Mouse (Mus musculus) intestine, embryonic 15.5 days (tissue): ENCODE measurements around the gene Tomm40. TPM values are rescaled to one million over a fixed set of nuclear protein-coding genes. Genes with fewer than 3 reads are reported as not detected.
A peak's percentile ranks its signal among the peaks of the same experiment; 100 is the strongest.
"Not testable (repeated sequence)": the region's sequence is repeated elsewhere in the genome, so short reads cannot be mapped to it uniquely, and the experiment has no call there.

Experiments
- ATAC-seq: fragments of 200-750 bp; cut with Nextera tagmentation; 2 replicates; pipeline ENCODE4 v1.8.0; 2017; ENCODE audit warnings: moderate TSS enrichment, moderate library complexity
- H3K27ac ChIP-seq: fragments of 300-500 bp; sonication (generic); 2 replicates; pipeline ENCODE4 v1.5.1; 2015; ENCODE audit warnings: mild to moderate bottlenecking, inconsistent platforms
- H3K27me3 ChIP-seq: fragments of 300-500 bp; sonication (generic); replicated peaks from 2 replicates; pipeline ENCODE4 v1.6.1; 2015; ENCODE audit warnings: inconsistent platforms
- H3K36me3 ChIP-seq: fragments of 300-500 bp; sonication (generic); 2 replicates; pipeline ENCODE4 v1.6.1; 2015; ENCODE audit warnings: inconsistent platforms
- H3K4me1 ChIP-seq: fragments of 300-500 bp; sonication (generic); replicated peaks from 2 replicates; pipeline ENCODE4 v1.6.1; 2015; ENCODE audit warnings: inconsistent platforms
- H3K4me2 ChIP-seq: fragments of 300-500 bp; sonication (generic); replicated peaks from 2 replicates; pipeline ENCODE4 v1.6.1; 2015; ENCODE audit warnings: mild to moderate bottlenecking, inconsistent platforms
- H3K4me3 ChIP-seq: fragments of 300-500 bp; sonication (generic); replicated peaks from 2 replicates; pipeline ENCODE4 v1.5.1; 2015; ENCODE audit warnings: inconsistent platforms
- H3K9ac ChIP-seq: fragments of 300-500 bp; sonication (generic); 2 replicates; pipeline ENCODE4 v1.6.1; 2015; ENCODE audit warnings: inconsistent platforms
- H3K9me3 ChIP-seq: fragments of 300-500 bp; sonication (generic); 2 replicates; pipeline ENCODE4 v1.6.1; 2016; ENCODE audit warnings: inconsistent platforms
- WGBS: fragments of 180-500 bp; shearing (Covaris S2); methylation state at CpG from one replicate; pipeline ENCODE4 v1.1.7; 2015; 5-methylcytosine and 5-hydroxymethylcytosine counted together
- polyA plus RNA-seq: library from polyadenylated mRNA; unstranded; fragments of >200 nt; fragmentation: Nextera tagmentation; extraction: Ambion mirVana; gene quantifications from 2 replicates; pipeline ENCODE4 v1.2.1, GENCODE M21; 2015

Tomm40 gene
- polyA plus RNA-seq, 1 experiment from 2014 or later = 208 TPM

- WGBS = 81% methylated on average over 4 of the region's 4 CpGs
Observed at GRCm38 (mm10) chr7:19690845-19691244, 24.4 kb downstream of the Tomm40 start.

GRCm38 (mm10) chr7:19688611-19689010 is 26.6 kb downstream of the Tomm40 start:
- Histone ChIP-seq H3K4me1 (peaks cover 15% of the 10 kb centered on the region), H3K9ac (no peak overlapping the region), H3K36me3 (no peaks in the 10 kb centered on the region), H3K27ac (no peak overlapping the region), H3K4me2 (no peak overlapping the region), H3K27me3 (no peaks in the 10 kb centered on the region), H3K9me3 (no peaks in the 10 kb centered on the region), H3K4me3 (no peak overlapping the region)
- 89% methylated on average over 2 of the region's 2 CpGs for WGBS
- no peak for ATAC-seq

More at GRCm38 (mm10) chr7:19690845-19691244, 24.4 kb downstream of the Tomm40 start:
- Histone ChIP-seq H3K27ac (no peak overlapping the region), H3K4me3 (no peak overlapping the region), H3K36me3 (no peaks in the 10 kb centered on the region), H3K4me1 (peaks cover 30% of the 10 kb centered on the region), H3K27me3 (no peaks in the 10 kb centered on the region), H3K9ac (no peak overlapping the region), H3K9me3 (no peaks in the 10 kb centered on the region), H3K4me2 (no peak overlapping the region)
- no peak for ATAC-seq

GRCm38 (mm10) chr7:19688101-19688500 is 27.1 kb downstream of the Tomm40 start:
- no peak overlapping the region for H3K9ac ChIP-seq
- H3K9me3 ChIP-seq = no peaks in the 10 kb centered on the region
- H3K27me3 ChIP-seq = no peaks in the 10 kb centered on the region
- no peak overlapping the region for H3K27ac ChIP-seq
- H3K4me1 ChIP-seq = peaks cover 10% of the 10 kb centered on the region
- no peak overlapping the region for H3K4me2 ChIP-seq
- H3K4me3 ChIP-seq = no peak overlapping the region
- no peak for ATAC-seq
- no peaks in the 10 kb centered on the region for H3K36me3 ChIP-seq
- WGBS = 92% methylated on average over 10 of the region's 10 CpGs

- not testable (repeated sequence) for H3K36me3 ChIP-seq, H3K4me2 ChIP-seq, H3K27me3 ChIP-seq, H3K9ac ChIP-seq, H3K4me3 ChIP-seq, H3K9me3 ChIP-seq, H3K4me1 ChIP-seq, H3K27ac ChIP-seq
- 72% methylated on average over 8 of the region's 8 CpGs for WGBS
- ATAC-seq = 0 out of 2 replicates have a peak, but pooled peaks have one; percentile 15
Observed at GRCm38 (mm10) chr7:19686927-19687583, 28.2 kb downstream of the Tomm40 start.

- no peak overlapping the region for H3K9ac ChIP-seq
- no peaks in the 10 kb centered on the region for H3K36me3 ChIP-seq
- WGBS = 75% methylated on average over 6 of the region's 6 CpGs
- H3K27ac ChIP-seq = no peak overlapping the region
- H3K4me2 ChIP-seq = no peak overlapping the region
- peak; percentile 39; the same call in 1 of the 2 replicates for ATAC-seq
- no peaks in the 10 kb centered on the region for H3K9me3 ChIP-seq
- H3K4me3 ChIP-seq = no peak overlapping the region
- H3K4me1 ChIP-seq = no peaks in the 10 kb centered on the region
- H3K27me3 ChIP-seq = no peaks in the 10 kb centered on the region
Observed at GRCm38 (mm10) chr7:19686521-19686920, 28.7 kb downstream of the Tomm40 start.

GRCm38 (mm10) chr7:19685374-19685773 is 29.9 kb downstream of the Tomm40 start:
- no peak for ATAC-seq
- Histone ChIP-seq H3K36me3 (no peaks in the 10 kb centered on the region), H3K9me3 (no peaks in the 10 kb centered on the region), H3K4me3 (no peak overlapping the region), H3K4me1 (no peaks in the 10 kb centered on the region), H3K4me2 (no peak overlapping the region), H3K9ac (no peak overlapping the region), H3K27me3 (no peaks in the 10 kb centered on the region), H3K27ac (no peak overlapping the region)
- 46% methylated on average over 4 of the region's 4 CpGs for WGBS

- H3K4me1 ChIP-seq = no peaks in the 10 kb centered on the region
- H3K4me2 ChIP-seq = no peak overlapping the region
- no peak overlapping the region for H3K27ac ChIP-seq
- H3K27me3 ChIP-seq = no peaks in the 10 kb centered on the region
- no peak for ATAC-seq
- H3K9ac ChIP-seq = no peak overlapping the region
- H3K4me3 ChIP-seq = no peak overlapping the region
- H3K36me3 ChIP-seq = no peaks in the 10 kb centered on the region
- no peaks in the 10 kb centered on the region for H3K9me3 ChIP-seq
- 83% methylated on average over 6 of the region's 6 CpGs for WGBS
Observed at GRCm38 (mm10) chr7:19683771-19684201, 31.5 kb downstream of the Tomm40 start.

- Histone ChIP-seq H3K27me3 (no peaks in the 10 kb centered on the region), H3K4me3 (no peak overlapping the region), H3K9ac (no peak overlapping the region), H3K4me1 (no peaks in the 10 kb centered on the region), H3K36me3 (no peaks in the 10 kb centered on the region), H3K4me2 (no peak overlapping the region), H3K27ac (no peak overlapping the region), H3K9me3 (no peaks in the 10 kb centered on the region)
- WGBS = 69% methylated on average over 3 of the region's 3 CpGs
- no peak for ATAC-seq
Observed at GRCm38 (mm10) chr7:19682979-19683378, 32.3 kb downstream of the Tomm40 start.

GRCm38 (mm10) chr7:19681202-19681694 is 34.0 kb downstream of the Tomm40 start, which contains the start of the genes Gm44805 and Apoc4:
Gene Gm44805, minus strand, starts transcription at chr7:19681423.
Gene Apoc4, minus strand, starts transcription at chr7:19681479.
- H3K9me3 ChIP-seq = no peaks in the 10 kb centered on the region
- H3K36me3 ChIP-seq = no peaks in the 10 kb centered on the region
- 0 out of 2 replicates have a peak, but pooled peaks cover 7% of the 10 kb centered on the region for H3K4me1 ChIP-seq
- no peaks in the 10 kb centered on the region for H3K27me3 ChIP-seq
- H3K4me3 ChIP-seq = no peak within 1 kb of the TSS
- no peak within 1 kb of the TSS for H3K27ac ChIP-seq
- WGBS = 59% methylated on average over 8 of the region's 8 CpGs
- no peak within 1 kb of the TSS for H3K9ac ChIP-seq
- no peak for ATAC-seq
- no peak within 1 kb of the TSS for H3K4me2 ChIP-seq

- WGBS = 69% methylated on average over 2 of the region's 2 CpGs
- ATAC-seq = peak; percentile 44
Observed at GRCm38 (mm10) chr7:19680702-19681101, 34.5 kb downstream of the Tomm40 start.

GRCm38 (mm10) chr7:19678901-19679300 is 36.3 kb downstream of the Tomm40 start:
- ATAC-seq = no peak
- H3K4me3 ChIP-seq = no peak overlapping the region
- no peaks in the 10 kb centered on the region for H3K9me3 ChIP-seq
- no peaks in the 10 kb centered on the region for H3K36me3 ChIP-seq
- no peak overlapping the region for H3K9ac ChIP-seq
- H3K27me3 ChIP-seq = no peaks in the 10 kb centered on the region
- 0 out of 2 replicates have a peak, but pooled peaks cover 7% of the 10 kb centered on the region for H3K4me1 ChIP-seq
- H3K27ac ChIP-seq = no peak overlapping the region
- no peak overlapping the region for H3K4me2 ChIP-seq
- WGBS = 84% methylated on average over 3 of the region's 3 CpGs

More at GRCm38 (mm10) chr7:19680702-19681101, 34.5 kb downstream of the Tomm40 start:
- no peak overlapping the region for H3K4me3 ChIP-seq
- H3K4me1 ChIP-seq = 0 out of 2 replicates have a peak, but pooled peaks cover 7% of the 10 kb centered on the region
- H3K27ac ChIP-seq = no peak overlapping the region
- H3K36me3 ChIP-seq = no peaks in the 10 kb centered on the region
- H3K27me3 ChIP-seq = no peaks in the 10 kb centered on the region
- no peak overlapping the region for H3K4me2 ChIP-seq
- no peak overlapping the region for H3K9ac ChIP-seq
- no peaks in the 10 kb centered on the region for H3K9me3 ChIP-seq

GRCm38 (mm10) chr7:19677872-19678271 is 37.4 kb downstream of the Tomm40 start, which contains the start of gene Apoc2:
Gene Apoc2, minus strand, starts transcription at chr7:19677941.
- peak within 1 kb of the TSS; percentile 24; the same call in 1 of the 2 replicates for H3K27ac ChIP-seq
- ATAC-seq = peak; percentile 54
- WGBS = 60% methylated on average over 8 of the region's 8 CpGs
- H3K27me3 ChIP-seq = no peaks in the 10 kb centered on the region
- 0 out of 2 replicates have a peak, but pooled peaks cover 7% of the 10 kb centered on the region for H3K4me1 ChIP-seq
- H3K9me3 ChIP-seq = no peaks in the 10 kb centered on the region
- H3K9ac ChIP-seq = no peak within 1 kb of the TSS
- H3K4me2 ChIP-seq = no peak within 1 kb of the TSS
- no peak within 1 kb of the TSS for H3K4me3 ChIP-seq
- H3K36me3 ChIP-seq = no peaks in the 10 kb centered on the region
